Mouse (Mus musculus): ENCODE results near the gene Gm5592. TPM values are rescaled to one million over a fixed set of nuclear protein-coding genes. Genes with fewer than 3 reads are reported as not detected.
"Not testable (repeated sequence)": the region's sequence is repeated elsewhere in the genome, so short reads cannot be mapped to it uniquely, and the experiment has no call there.

Gm5592 gene
- not detected for total RNA-seq (2021)

- not testable (repeated sequence) for DNase-seq
These were observed at the start of gene Gm5592 for GRCm38 (mm10) chr7:41153541-41153940. TSS of gene Gm5592 (plus strand) at chr7:41153841.

DNA sequence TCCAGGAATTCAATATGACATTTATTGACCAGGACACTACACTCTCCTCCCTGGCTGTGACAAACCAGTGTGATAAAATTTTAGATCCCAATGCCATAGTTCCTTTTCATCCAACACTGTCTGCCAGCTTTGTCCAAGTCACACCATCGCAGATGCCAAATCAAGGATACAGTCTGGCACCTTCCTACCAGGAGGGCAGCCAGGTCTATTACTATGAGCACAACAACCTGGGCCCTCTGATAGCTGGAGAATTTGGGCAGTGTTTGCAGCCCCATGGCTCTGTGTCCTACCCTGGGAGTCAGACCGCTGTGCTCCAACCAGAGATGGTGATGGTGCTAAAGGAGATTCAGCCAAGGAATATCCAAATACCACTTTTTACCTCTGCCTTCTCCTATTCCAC is 2.2 kb downstream of the Gm5592 start:
- DNase-seq = not testable (repeated sequence)

- DNase-seq = not testable (repeated sequence)
These were observed 4.2 kb downstream of the Gm5592 start for GRCm38 (mm10) chr7:41157879-41158278.

DNA sequence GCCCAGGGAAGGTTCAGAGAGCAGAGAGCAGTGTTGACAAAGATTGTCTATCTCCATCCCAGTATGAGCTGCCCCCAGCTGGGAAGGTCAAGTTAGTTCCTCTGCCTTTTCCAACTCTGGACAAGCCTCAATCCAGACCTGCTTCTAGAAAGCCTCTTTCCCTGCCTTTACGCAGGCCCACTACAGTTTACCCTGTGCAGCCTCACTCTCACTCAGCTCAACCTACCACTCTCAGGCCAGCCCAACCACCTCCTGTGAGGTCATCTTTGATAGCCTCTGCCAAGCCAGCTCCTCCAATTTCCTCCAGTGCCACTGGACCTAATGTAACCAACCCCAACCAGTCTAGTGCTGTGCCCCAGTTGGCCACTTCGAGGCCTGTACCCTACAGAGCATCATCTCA is 4.9 kb downstream of the Gm5592 start:
- not testable (repeated sequence) for DNase-seq

- DNase-seq = no peak
These were observed 40.0 kb downstream of the Gm5592 start for GRCm38 (mm10) chr7:41193671-41194070.

Other genes starting within 250 kb of the Gm5592 start
- not detected for gene 4930433I11Rik, start 166.3 kb upstream of the Gm5592 start, total RNA-seq (2021)
- gene Gm4884, start 121.1 kb upstream of the Gm5592 start, total RNA-seq (2021) = not detected
- 10 to 100 TPM; 12.0 to 12.4 TPM for gene AI987944, start 239.5 kb downstream of the Gm5592 start, total RNA-seq (2021)

Data from layer of hippocampus, postnatal 36 days (tissue).